Mouse (Mus musculus) spleen, adult 2 months (tissue): ENCODE data around the gene Rbbp6.

ENCODE experiments used
- CTCF ChIP-seq: fragments of 200-500 bp; IDR thresholded peaks from 2 replicates; pipeline ENCODE4 v1.5.1; 2011; ENCODE audit warnings: mild to moderate bottlenecking, inconsistent platforms; ENCODE audit not compliant: insufficient read depth, insufficient read length, insufficient replicate concordance; ENCODE audit errors: extremely low read depth
- POLR2A ChIP-seq: fragments of 200-500 bp; IDR thresholded peaks from 2 replicates; pipeline ENCODE4 v1.6.1; 2011; ENCODE audit warnings: low read depth, low read length, inconsistent platforms

GRCm38 (mm10) chr7:122930494-122930893 is 35.0 kb upstream of the Rbbp6 start:
- TF ChIP-seq CTCF = no peak
- TF ChIP-seq POLR2A = no peak
